In the genomic region with DNA sequence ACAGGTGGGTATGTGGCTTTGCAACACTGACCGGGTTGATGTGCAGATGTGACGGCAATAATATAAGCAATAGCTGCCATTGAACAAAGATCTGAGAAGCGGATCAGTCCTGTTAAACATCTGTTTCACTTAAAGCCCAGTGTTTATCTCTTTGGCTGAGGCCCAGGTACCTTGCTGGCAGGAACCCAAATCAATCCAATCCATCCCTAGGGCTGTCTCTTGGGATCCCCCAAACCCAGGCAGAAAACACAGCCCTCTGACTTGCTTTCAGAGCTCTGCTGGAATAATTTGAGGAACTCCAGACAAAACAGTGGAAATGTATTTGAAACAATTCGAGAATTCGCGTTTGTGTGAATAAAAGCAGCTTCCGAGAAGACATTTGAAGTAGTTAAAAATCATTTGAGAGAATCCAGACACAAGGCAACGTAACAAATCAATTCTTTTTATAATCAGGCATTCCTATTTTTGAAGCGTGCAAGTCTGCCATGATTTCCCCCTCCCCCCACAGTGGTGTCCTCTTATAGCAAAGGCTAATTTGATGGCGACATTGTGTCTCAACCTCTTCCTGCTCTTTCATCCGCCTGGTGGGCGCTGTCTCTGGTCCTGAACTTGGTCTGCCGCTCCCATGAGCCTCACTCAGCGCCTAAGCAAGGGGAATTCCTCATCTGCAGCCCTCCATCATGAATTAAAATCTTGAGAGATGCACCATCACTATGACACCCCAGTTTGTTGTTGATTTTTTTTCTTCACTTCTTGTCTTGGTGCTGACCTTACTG, we compare ENCODE assay signal across 10 mouse cellular contexts. TPM values are rescaled to one million over a fixed set of nuclear protein-coding genes. Genes with fewer than 3 reads are reported as not detected.
DNase-seq lines count a peak whose midpoint lies in the region; ATAC-seq lines count a peak whose summit lies in the region.
"Had no signal": no experiment of that assay in that cellular context is flagged by ENCODE, and none has a peak within 500 bp of the region (broad histone marks: within the 10 kb centered on the region; RNA-seq: fewer than 3 reads in every experiment).

No protein-coding gene starts in this region.

- 53% methylated on average over 14 of the region's 14 CpGs for WGBS in forebrain, embryonic 14.5 days
- WGBS in forebrain, embryonic 12.5 days, result 51% methylated on average over 14 of the region's 14 CpGs
- WGBS in midbrain, embryonic 14.5 days, result 48% methylated on average over 14 of the region's 14 CpGs
- 46% methylated on average over 14 of the region's 14 CpGs for WGBS in midbrain, embryonic 13.5 days
- WGBS in embryonic facial prominence, embryonic 11.5 days, result 42% methylated on average over 14 of the region's 14 CpGs

- H3K9me3 ChIP-seq in forebrain, embryonic 14.5 days (replicated peaks; ENCODE audit: control insufficient read depth, low read length), result no peaks in the 10 kb centered on the region
- H3K9me3 ChIP-seq in forebrain, embryonic 12.5 days, result no peaks in the 10 kb centered on the region
- no peaks in the 10 kb centered on the region for H3K9me3 ChIP-seq in midbrain, embryonic 14.5 days (ENCODE audit: control insufficient read depth, low read length)
- no peaks in the 10 kb centered on the region for H3K9me3 ChIP-seq in midbrain, embryonic 13.5 days
- no peaks in the 10 kb centered on the region for H3K9me3 ChIP-seq in embryonic facial prominence, embryonic 11.5 days (replicated peaks; ENCODE audit: control insufficient read depth, low read length)
- H3K9me3 ChIP-seq: embryonic facial prominence, embryonic 15.5 days; neural tube, embryonic 13.5 days had no signal

- peak; percentile 40 for DNase-seq in forebrain, embryonic 14.5 days (ENCODE audit: low spot score)
- DNase-seq in midbrain, embryonic 14.5 days, result peak; percentile 42
- peak; percentile 81 for DNase-seq in embryonic facial prominence, embryonic 11.5 days (ENCODE audit: low spot score)
- peak; percentile 76 for DNase-seq in retina, postnatal 1 day
- DNase-seq in cerebellum, postnatal 25 days, result no peak
- DNase-seq in T-cell, adult 2 months (ENCODE audit: low spot score), result no peak

- no peak overlapping the region for H3K27ac ChIP-seq in forebrain, embryonic 14.5 days (ENCODE audit: low read depth, low read length)
- no peak overlapping the region for H3K27ac ChIP-seq in forebrain, embryonic 12.5 days
- no peak overlapping the region for H3K27ac ChIP-seq in midbrain, embryonic 14.5 days (replicated peaks; ENCODE audit: low read depth, low read length)
- no peak overlapping the region for H3K27ac ChIP-seq in midbrain, embryonic 13.5 days
- no peak overlapping the region for H3K27ac ChIP-seq in embryonic facial prominence, embryonic 11.5 days (replicated peaks; ENCODE audit: low read depth, low read length)
- H3K27ac ChIP-seq: embryonic facial prominence, embryonic 15.5 days; neural tube, embryonic 13.5 days had no signal

- no peak for ATAC-seq in forebrain, embryonic 14.5 days
- ATAC-seq in forebrain, embryonic 12.5 days (ENCODE audit: low FRiP score), result no peak
- ATAC-seq in midbrain, embryonic 14.5 days (ENCODE audit: low FRiP score, low TSS enrichment), result no peak
- ATAC-seq in midbrain, embryonic 13.5 days, result no peak
- ATAC-seq in embryonic facial prominence, embryonic 11.5 days (replicated peaks; ENCODE audit: insufficient number of reproducible peaks, low FRiP score, low TSS enrichment, low read depth), result no peak

- no peak overlapping the region for H3K4me3 ChIP-seq in forebrain, embryonic 14.5 days (ENCODE audit: low read depth, low read length)
- no peak overlapping the region for H3K4me3 ChIP-seq in forebrain, embryonic 12.5 days (replicated peaks)
- H3K4me3 ChIP-seq in midbrain, embryonic 14.5 days (replicated peaks; ENCODE audit: low read depth, low read length), result no peak overlapping the region
- H3K4me3 ChIP-seq in midbrain, embryonic 13.5 days (replicated peaks), result no peak overlapping the region
- H3K4me3 ChIP-seq in embryonic facial prominence, embryonic 11.5 days (ENCODE audit: low read depth, low read length), result no peak overlapping the region
- H3K4me3 ChIP-seq: embryonic facial prominence, embryonic 15.5 days; neural tube, embryonic 13.5 days had no signal

- H3K36me3 ChIP-seq in forebrain, embryonic 14.5 days (ENCODE audit: control insufficient read depth, insufficient read depth, low read length), result no peaks in the 10 kb centered on the region
- no peaks in the 10 kb centered on the region for H3K36me3 ChIP-seq in forebrain, embryonic 12.5 days (replicated peaks)
- H3K36me3 ChIP-seq in midbrain, embryonic 14.5 days (ENCODE audit: control insufficient read depth, insufficient read depth, low read length), result no peaks in the 10 kb centered on the region
- no peaks in the 10 kb centered on the region for H3K36me3 ChIP-seq in midbrain, embryonic 13.5 days
- no peaks in the 10 kb centered on the region for H3K36me3 ChIP-seq in embryonic facial prominence, embryonic 11.5 days (replicated peaks; ENCODE audit: control insufficient read depth, insufficient read depth, low read depth, low read length)
- H3K36me3 ChIP-seq: embryonic facial prominence, embryonic 15.5 days; neural tube, embryonic 13.5 days had no signal

- H3K27me3 ChIP-seq in forebrain, embryonic 14.5 days (replicated peaks; ENCODE audit: control insufficient read depth, insufficient read depth, low read length), result no peaks in the 10 kb centered on the region
- no peaks in the 10 kb centered on the region for H3K27me3 ChIP-seq in forebrain, embryonic 12.5 days
- no peaks in the 10 kb centered on the region for H3K27me3 ChIP-seq in midbrain, embryonic 14.5 days (ENCODE audit: control insufficient read depth, insufficient read depth, low read length)
- no peaks in the 10 kb centered on the region for H3K27me3 ChIP-seq in midbrain, embryonic 13.5 days
- H3K27me3 ChIP-seq in embryonic facial prominence, embryonic 11.5 days (ENCODE audit: control insufficient read depth, insufficient read depth, low read length), result no peaks in the 10 kb centered on the region
- H3K27me3 ChIP-seq: neural tube, embryonic 13.5 days had no signal

- peaks cover 3% of the 10 kb centered on the region; the same call in 1 of the 2 replicates for H3K4me1 ChIP-seq in forebrain, embryonic 14.5 days (ENCODE audit: control insufficient read depth, insufficient read depth, low read length)
- H3K4me1 ChIP-seq in forebrain, embryonic 12.5 days, result peaks cover 3% of the 10 kb centered on the region; the same call in 1 of the 2 replicates
- no peaks in the 10 kb centered on the region for H3K4me1 ChIP-seq in midbrain, embryonic 14.5 days (ENCODE audit: control insufficient read depth, insufficient read depth, low read length)
- H3K4me1 ChIP-seq in midbrain, embryonic 13.5 days (replicated peaks), result 0 out of 2 replicates have a peak, but pooled peaks cover 7% of the 10 kb centered on the region
- H3K4me1 ChIP-seq in embryonic facial prominence, embryonic 11.5 days (ENCODE audit: control insufficient read depth, insufficient read depth, low read length), result no peaks in the 10 kb centered on the region
- H3K4me1 ChIP-seq: embryonic facial prominence, embryonic 15.5 days had no signal

- H3K9ac ChIP-seq in forebrain, embryonic 14.5 days (ENCODE audit: low read length), result no peak overlapping the region
- no peak overlapping the region for H3K9ac ChIP-seq in forebrain, embryonic 12.5 days
- no peak overlapping the region for H3K9ac ChIP-seq in midbrain, embryonic 14.5 days (replicated peaks; ENCODE audit: low read length)
- H3K9ac ChIP-seq in midbrain, embryonic 13.5 days (replicated peaks), result no peak overlapping the region
- H3K9ac ChIP-seq in embryonic facial prominence, embryonic 11.5 days (replicated peaks; ENCODE audit: low read length), result no peak overlapping the region
- H3K9ac ChIP-seq: embryonic facial prominence, embryonic 15.5 days; neural tube, embryonic 13.5 days had no signal

- no peak overlapping the region for H3K4me2 ChIP-seq in forebrain, embryonic 14.5 days (ENCODE audit: low read length)
- H3K4me2 ChIP-seq in forebrain, embryonic 12.5 days, result no peak overlapping the region
- H3K4me2 ChIP-seq in midbrain, embryonic 14.5 days (ENCODE audit: low read length), result no peak overlapping the region
- no peak overlapping the region for H3K4me2 ChIP-seq in midbrain, embryonic 13.5 days (replicated peaks)
- H3K4me2 ChIP-seq in embryonic facial prominence, embryonic 11.5 days (ENCODE audit: low read depth, low read length), result no peak overlapping the region
- H3K4me2 ChIP-seq: embryonic facial prominence, embryonic 15.5 days; neural tube, embryonic 13.5 days had no signal

RNA-seq across cellular contexts. Expression of gene Kcnj6, which starts 25.2 kb away (rescaled TPM):
- polyA plus RNA-seq in forebrain, embryonic 14.5 days (2014; fragmentation: Nextera tagmentation; extraction: Ambion mirVana), result 0.62 and 1.1 TPM in 2 replicates
- polyA plus RNA-seq in forebrain, embryonic 12.5 days (2016; fragmentation: Nextera tagmentation; extraction: Ambion mirVana), result 0.36 and 0.54 TPM in 2 replicates
- 3.3 and 4.6 TPM in 2 replicates for polyA plus RNA-seq in midbrain, embryonic 14.5 days (2014; fragmentation: Nextera tagmentation; extraction: Ambion mirVana)
- polyA plus RNA-seq in midbrain, embryonic 13.5 days (2015; fragmentation: Nextera tagmentation; extraction: Ambion mirVana), result 2.7 and 2.8 TPM in 2 replicates
- 0.13 TPM in 1 of 2 replicates, not detected in the other for polyA plus RNA-seq in embryonic facial prominence, embryonic 11.5 days (2014; fragmentation: Nextera tagmentation; extraction: Ambion mirVana)

Comparison
In these comparisons a context has a peak if more than half of its experiments do, and no peak if none do; other contexts are left out.
1. DNase-seq: peak in forebrain, embryonic 14.5 days (single experiment), midbrain, embryonic 14.5 days (single experiment), embryonic facial prominence, embryonic 11.5 days (single experiment) and retina, postnatal 1 day (single experiment); none in cerebellum, postnatal 25 days (0 of 2) and T-cell, adult 2 months (single experiment).